8 mouse cellular contexts compared by ENCODE assay signal in genomic region chr16:95658836-95659430, GRCm38 (mm10). TPM values are rescaled to one million over a fixed set of nuclear protein-coding genes. Genes with fewer than 3 reads are reported as not detected.
A peak's percentile ranks its signal among the peaks of the same experiment; 100 is the strongest.
DNase-seq lines count a peak whose midpoint lies in the region; ATAC-seq lines count a peak whose summit lies in the region.

No protein-coding gene starts in this region.

- H3K36me3 ChIP-seq in forebrain, embryonic 11.5 days (ENCODE audit: control insufficient read depth, insufficient read depth, low read length): no peaks in the 10 kb centered on the region
- H3K36me3 ChIP-seq in forebrain, embryonic 13.5 days (ENCODE audit: poor library complexity, severe bottlenecking): no peaks in the 10 kb centered on the region

- no peak overlapping the region for H3K4me2 ChIP-seq in forebrain, embryonic 11.5 days (ENCODE audit: low read depth, low read length, severe bottlenecking)
- H3K4me2 ChIP-seq in forebrain, embryonic 13.5 days: no peak overlapping the region

- no peak overlapping the region for H3K27ac ChIP-seq in forebrain, embryonic 11.5 days (ENCODE audit: low read depth, low read length)
- H3K27ac ChIP-seq in forebrain, embryonic 13.5 days: no peak overlapping the region

- H3K27me3 ChIP-seq in forebrain, embryonic 11.5 days (ENCODE audit: control insufficient read depth, insufficient read depth, low read length): no peaks in the 10 kb centered on the region; the same call in 1 of the 2 replicates
- H3K27me3 ChIP-seq in forebrain, embryonic 13.5 days: peaks cover 3% of the 10 kb centered on the region; the same call in 1 of the 2 replicates

- H3K4me1 ChIP-seq in forebrain, embryonic 11.5 days (replicated peaks; ENCODE audit: control insufficient read depth, insufficient read depth, low read length): no peaks in the 10 kb centered on the region
- no peaks in the 10 kb centered on the region for H3K4me1 ChIP-seq in forebrain, embryonic 13.5 days

- no peak overlapping the region for H3K9ac ChIP-seq in forebrain, embryonic 11.5 days (ENCODE audit: low read length)
- no peak overlapping the region for H3K9ac ChIP-seq in forebrain, embryonic 13.5 days

- no peak for ATAC-seq in forebrain, embryonic 11.5 days (replicated peaks; ENCODE audit: low FRiP score)
- ATAC-seq in forebrain, embryonic 13.5 days: no peak
- peak; percentile 83 for ATAC-seq in megakaryocyte-erythroid progenitor cell, adult 5-6 weeks (replicated peaks; ENCODE audit: low FRiP score, low TSS enrichment, poor library complexity, severe bottlenecking)

- H3K9me3 ChIP-seq in forebrain, embryonic 11.5 days (ENCODE audit: control insufficient read depth, low read length): no peaks in the 10 kb centered on the region
- peaks cover 10% of the 10 kb centered on the region; the same call in 1 of the 2 replicates for H3K9me3 ChIP-seq in forebrain, embryonic 13.5 days (replicated peaks)

- WGBS in forebrain, embryonic 11.5 days: 65% methylated on average over 5 of the region's 5 CpGs
- WGBS in forebrain, embryonic 13.5 days: 59% methylated on average over 5 of the region's 5 CpGs
- WGBS in large intestine, adult 2 months: 16% methylated on average over 5 of the region's 5 CpGs

- H3K4me3 ChIP-seq in forebrain, embryonic 11.5 days (ENCODE audit: low read depth, low read length): no peak overlapping the region
- H3K4me3 ChIP-seq in forebrain, embryonic 13.5 days: no peak overlapping the region

- DNase-seq in forebrain, embryonic 11.5 days (ENCODE audit: low spot score): peak; percentile 64
- DNase-seq in A20 (ENCODE audit: low read depth, low spot score): peak; percentile 75
- peak; percentile 64 for DNase-seq in adrenal gland, postnatal 25 days
- peak; percentile 41 to 59 for DNase-seq in gastrocnemius, adult 8-10 months (ENCODE audit: low spot score in 2 of 2)
- DNase-seq in large intestine, adult 2 months (ENCODE audit: low read depth, low spot score): peak; percentile 80
- DNase-seq in thymus, postnatal 4 days: peak; percentile 91

RNA-seq across cellular contexts. Expression of gene Ets2, which starts 42.9 kb away (rescaled TPM):
- polyA plus RNA-seq in forebrain, embryonic 11.5 days (2014; fragmentation: Nextera tagmentation; extraction: Ambion mirVana): 15.6 and 16.1 TPM in 2 replicates
- 9.3 and 10.7 TPM in 2 replicates for polyA plus RNA-seq in forebrain, embryonic 13.5 days (2015; fragmentation: Nextera tagmentation; extraction: Ambion mirVana)
- total RNA-seq in adrenal gland, postnatal 25 days (2021): 52.2 and 56.2 TPM in 2 replicates
- 10 to 100 TPM; 27.4 to 29.4 (median 27.5) TPM for total RNA-seq in gastrocnemius, adult 8-10 months (2022)
- 53.2 and 60.4 TPM in 2 replicates for polyA plus RNA-seq in large intestine, adult 2 months (2012; rRNA removed)
- total RNA-seq in megakaryocyte-erythroid progenitor cell, adult 5-6 weeks (2014; fragmentation: Nextera tagmentation): 9.0 and 9.3 TPM in 2 replicates
- 6.4 and 7.8 TPM in 2 replicates for total RNA-seq in megakaryocyte-erythroid progenitor cell, adult 5-6 weeks (2017)
